Mouse (Mus musculus): ENCODE data around the gene Lmntd1. TPM values are rescaled to one million over a fixed set of nuclear protein-coding genes. Genes with fewer than 3 reads are reported as not detected.

The Lmntd1 gene
- polyA plus RNA-seq, 1 experiment, result not detected

DNA sequence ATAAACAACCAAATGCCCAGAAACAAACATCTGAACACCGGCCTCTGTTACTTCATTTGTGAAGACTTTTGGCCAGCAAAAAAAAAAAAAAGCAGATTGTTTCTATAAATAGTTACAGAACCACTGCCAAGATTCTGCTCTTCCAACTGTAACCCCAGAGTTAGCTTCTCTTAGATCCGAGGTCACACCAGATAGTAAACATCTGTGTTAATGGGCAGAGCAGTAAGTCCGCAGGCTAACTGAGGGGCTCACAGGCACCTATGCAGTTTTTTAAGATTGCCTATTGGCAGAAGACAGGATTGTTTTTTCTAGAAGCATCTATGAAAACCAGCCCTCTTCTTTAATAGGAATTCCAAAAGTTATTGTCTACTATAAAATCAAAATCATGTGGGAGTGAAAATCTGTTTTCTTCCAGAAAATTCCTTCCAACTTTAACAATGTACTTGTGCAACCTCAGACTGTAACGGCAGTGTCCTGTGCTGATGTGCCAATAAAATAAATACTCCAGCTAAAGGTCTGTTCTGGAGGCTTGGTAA, 26.9 kb upstream of the Lmntd1 start:
- H3K4me3 ChIP-seq (ENCODE audit: insufficient read depth, low read length), result no peak overlapping the region
- TF ChIP-seq POLR2A (IDR thresholded peaks at IDR 0.05; ENCODE audit: borderline replicate concordance, low read depth, low read length), result no peak
- TF ChIP-seq CTCF (IDR thresholded peaks at IDR 0.05; ENCODE audit: low read depth, low read length), result no peak
- no peak overlapping the region for H3K27ac ChIP-seq (ENCODE audit: insufficient read depth, low read depth, low read length)
- peaks cover 7% of the 10 kb centered on the region for H3K4me1 ChIP-seq (ENCODE audit: control insufficient read depth, insufficient read depth, low read length)

DNA sequence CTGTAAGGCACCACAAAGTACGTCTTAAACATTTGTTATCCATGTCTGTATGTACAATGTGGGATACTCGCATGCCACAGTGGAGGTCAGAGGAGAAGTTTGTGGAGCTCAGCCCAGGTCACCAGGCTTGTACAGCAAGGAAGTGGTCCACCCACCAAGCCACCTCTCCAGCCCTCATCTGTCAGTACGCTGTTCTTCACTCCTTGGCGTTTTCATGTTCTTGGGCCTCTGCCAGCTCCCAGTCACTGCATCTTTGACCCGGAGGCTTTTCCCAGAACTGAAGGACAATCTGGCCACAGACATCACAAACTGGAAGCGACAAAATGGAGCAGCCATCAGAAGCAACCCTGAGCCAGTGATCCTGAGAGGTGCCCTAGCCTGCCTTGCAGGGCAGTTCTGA, 24.1 kb upstream of the Lmntd1 start:
- no peak overlapping the region for H3K27ac ChIP-seq (ENCODE audit: insufficient read depth, low read depth, low read length)

DNA sequence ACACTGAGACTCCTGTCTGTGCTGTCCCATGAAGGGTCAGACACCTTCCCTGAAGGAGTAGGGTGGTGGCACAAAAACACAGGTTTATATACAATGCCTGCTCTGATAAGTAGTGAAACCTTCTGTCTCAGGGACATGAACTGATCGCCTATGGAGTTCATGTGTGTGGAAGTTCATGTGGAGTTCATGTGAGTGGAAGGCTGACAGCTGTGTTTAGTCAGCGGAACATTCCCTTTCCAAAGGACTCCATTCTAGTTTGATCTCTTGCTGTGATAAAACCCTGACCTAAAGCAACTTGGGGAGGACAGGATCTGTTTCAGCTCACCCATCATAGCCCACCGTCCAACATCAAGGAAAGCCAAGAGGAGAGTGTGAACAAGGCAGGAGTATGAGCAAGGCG, 22.6 kb upstream of the Lmntd1 start:
- TF ChIP-seq POLR2A (IDR thresholded peaks at IDR 0.05; ENCODE audit: borderline replicate concordance, low read depth, low read length), result no peak
- no peak for TF ChIP-seq CTCF (IDR thresholded peaks at IDR 0.05; ENCODE audit: low read depth, low read length)
- peaks cover 7% of the 10 kb centered on the region for H3K4me1 ChIP-seq (ENCODE audit: control insufficient read depth, insufficient read depth, low read length)
- no peak overlapping the region for H3K27ac ChIP-seq (ENCODE audit: insufficient read depth, low read depth, low read length)
- no peak overlapping the region for H3K4me3 ChIP-seq (ENCODE audit: insufficient read depth, low read length)

More for the DNA sequence above, 24.1 kb upstream of the Lmntd1 start:
- peaks cover 7% of the 10 kb centered on the region for H3K4me1 ChIP-seq (ENCODE audit: control insufficient read depth, insufficient read depth, low read length)
- TF ChIP-seq CTCF (IDR thresholded peaks at IDR 0.05; ENCODE audit: low read depth, low read length), result no peak
- no peak for TF ChIP-seq POLR2A (IDR thresholded peaks at IDR 0.05; ENCODE audit: borderline replicate concordance, low read depth, low read length)
- no peak overlapping the region for H3K4me3 ChIP-seq (ENCODE audit: insufficient read depth, low read length)

DNA sequence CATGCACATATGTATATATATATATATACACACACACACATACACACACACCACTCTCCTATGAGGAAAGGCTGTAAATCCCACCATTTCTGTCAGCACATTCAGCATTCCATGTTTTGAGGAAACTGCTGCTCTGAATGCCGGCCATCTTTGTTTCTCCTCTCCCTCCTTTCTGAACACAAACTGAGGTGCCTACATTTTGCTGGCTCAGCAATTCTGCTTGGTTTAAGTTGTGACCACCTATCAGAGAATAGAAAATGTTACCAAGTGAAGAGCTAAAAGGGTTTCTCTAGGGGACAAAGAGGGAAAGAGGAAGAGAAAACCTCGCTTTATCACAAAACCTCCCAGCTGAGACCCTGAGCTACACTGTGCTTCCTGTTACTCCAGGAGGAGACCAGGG, 20.3 kb upstream of the Lmntd1 start:
- TF ChIP-seq CTCF (IDR thresholded peaks at IDR 0.05; ENCODE audit: low read depth, low read length) (no peak), POLR2A (IDR thresholded peaks at IDR 0.05; ENCODE audit: borderline replicate concordance, low read depth, low read length) (no peak)
- Histone ChIP-seq H3K4me1 (ENCODE audit: control insufficient read depth, insufficient read depth, low read length) (no peaks in the 10 kb centered on the region), H3K4me3 (ENCODE audit: insufficient read depth, low read length) (no peak overlapping the region), H3K27ac (ENCODE audit: insufficient read depth, low read depth, low read length) (no peak overlapping the region)

DNA sequence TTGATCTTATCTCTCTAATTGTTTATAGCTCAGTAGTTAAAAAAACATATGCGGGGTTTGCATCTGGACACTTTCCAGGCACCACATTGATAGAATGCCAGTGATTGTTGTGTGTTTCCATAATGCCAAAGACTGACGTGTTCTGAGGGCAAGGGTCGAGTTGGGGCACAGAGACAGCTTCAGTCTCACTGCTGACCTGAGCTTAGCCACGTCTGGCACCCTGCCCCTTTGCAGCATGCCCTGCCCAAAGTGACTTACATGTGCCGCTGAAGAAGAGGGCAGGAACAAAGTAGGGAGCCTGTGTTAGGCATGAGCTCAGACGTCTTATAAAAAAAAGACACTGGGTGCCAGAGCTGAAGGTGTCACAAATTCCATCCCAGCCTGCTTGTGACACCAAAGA, 16.1 kb upstream of the Lmntd1 start:
- Histone ChIP-seq H3K27ac (ENCODE audit: insufficient read depth, low read depth, low read length) (no peak overlapping the region), H3K4me1 (ENCODE audit: control insufficient read depth, insufficient read depth, low read length) (no peaks in the 10 kb centered on the region), H3K4me3 (ENCODE audit: insufficient read depth, low read length) (no peak overlapping the region)
- no peak for TF ChIP-seq CTCF (IDR thresholded peaks at IDR 0.05; ENCODE audit: low read depth, low read length)
- no peak for TF ChIP-seq POLR2A (IDR thresholded peaks at IDR 0.05; ENCODE audit: borderline replicate concordance, low read depth, low read length)

DNA sequence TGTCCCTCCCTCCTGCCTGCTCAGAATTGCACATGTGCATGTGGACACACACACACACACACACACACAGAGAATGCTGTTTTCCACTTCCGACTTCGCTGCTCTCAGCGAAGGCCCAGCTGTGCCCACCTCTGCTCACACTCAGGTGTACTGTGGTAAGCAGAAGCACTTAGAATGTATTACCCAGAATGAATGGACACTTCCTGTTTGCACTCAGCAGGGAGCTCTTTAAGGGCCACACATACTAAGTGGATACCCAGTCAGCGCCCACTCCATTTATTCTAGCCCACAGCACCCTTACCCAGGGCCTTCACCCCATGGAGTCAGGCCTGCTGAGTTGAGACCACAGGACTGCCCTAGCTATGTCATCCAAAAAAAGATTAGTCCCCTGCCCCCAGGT, 9.0 kb upstream of the Lmntd1 start:
- TF ChIP-seq POLR2A (IDR thresholded peaks at IDR 0.05; ENCODE audit: borderline replicate concordance, low read depth, low read length) (no peak), CTCF (IDR thresholded peaks at IDR 0.05; ENCODE audit: low read depth, low read length) (no peak)
- no peaks in the 10 kb centered on the region for H3K4me1 ChIP-seq (ENCODE audit: control insufficient read depth, insufficient read depth, low read length)
- no peak overlapping the region for H3K27ac ChIP-seq (ENCODE audit: insufficient read depth, low read depth, low read length)

DNA sequence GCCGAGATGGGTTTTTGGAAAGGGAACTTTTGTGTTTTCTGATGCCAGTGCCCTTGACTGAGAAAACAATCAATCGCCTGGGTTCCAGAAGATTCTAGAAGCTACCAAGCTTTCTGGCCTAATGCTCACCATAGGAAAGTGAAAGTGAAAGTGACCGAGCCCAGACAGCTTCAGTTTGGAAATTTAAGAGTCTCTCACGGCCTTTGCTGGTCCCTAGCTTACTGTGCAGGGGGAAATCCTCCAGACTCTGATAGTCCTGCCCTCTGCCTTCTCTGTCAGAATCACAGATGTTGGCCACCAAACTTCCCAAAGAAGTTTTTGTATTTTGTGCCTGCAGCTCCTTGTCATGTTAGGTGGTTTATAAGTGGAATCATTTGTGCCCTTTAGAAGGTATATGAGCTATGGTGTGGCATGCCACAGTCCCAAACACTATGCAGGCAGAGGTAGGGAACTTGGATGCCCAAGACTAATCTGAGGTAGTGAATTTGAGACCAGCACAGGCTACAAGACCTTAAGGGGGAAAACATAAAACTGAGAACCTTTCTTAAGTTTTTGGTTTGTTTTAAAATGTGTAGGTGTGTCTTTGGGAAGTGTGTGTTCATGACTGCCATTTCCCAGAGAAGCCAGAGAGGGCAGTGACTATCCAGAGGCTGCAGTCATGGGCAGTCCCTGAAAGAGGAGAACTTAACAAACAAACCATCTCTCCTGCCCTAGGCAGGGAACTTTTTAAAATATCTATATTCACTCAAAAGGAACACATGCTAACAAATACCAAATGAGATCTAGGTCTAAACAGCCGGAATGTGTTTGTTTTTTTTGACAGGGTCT, 2.5 kb upstream of the Lmntd1 start:
- H3K27ac ChIP-seq (ENCODE audit: insufficient read depth, low read depth, low read length), result no peak overlapping the region
- TF ChIP-seq CTCF (IDR thresholded peaks at IDR 0.05; ENCODE audit: low read depth, low read length) (no peak), POLR2A (IDR thresholded peaks at IDR 0.05; ENCODE audit: borderline replicate concordance, low read depth, low read length) (no peak)
- H3K4me3 ChIP-seq (ENCODE audit: insufficient read depth, low read length), result no peak overlapping the region

More for the DNA sequence above, 9.0 kb upstream of the Lmntd1 start:
- H3K4me3 ChIP-seq (ENCODE audit: insufficient read depth, low read length), result no peak overlapping the region

DNA sequence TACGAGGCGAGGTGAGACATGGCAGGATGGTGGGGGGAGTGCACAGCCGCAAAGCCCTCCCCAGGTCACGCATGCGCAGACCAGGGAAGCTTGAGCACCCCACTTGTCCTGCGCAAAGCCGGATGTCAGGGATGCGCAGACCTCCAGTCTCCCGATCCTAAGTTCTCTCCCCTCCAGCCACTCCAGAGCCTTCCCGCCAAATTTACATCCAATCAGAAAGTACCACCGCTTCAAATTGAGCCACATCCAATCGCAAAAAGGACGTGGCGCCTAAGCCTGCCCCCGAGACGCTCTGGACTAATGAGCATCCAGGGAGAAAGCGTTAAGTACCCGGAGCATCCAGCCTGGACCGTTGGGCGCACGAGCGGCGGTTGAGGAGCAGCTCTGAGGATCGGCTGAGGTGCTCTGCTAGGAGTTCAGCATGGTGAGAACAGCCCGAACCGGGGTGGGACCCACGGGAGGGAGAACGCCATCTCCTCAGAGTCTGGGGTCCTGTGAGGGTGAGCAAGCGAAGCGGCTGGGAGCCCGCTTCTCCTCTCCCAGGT, 1.6 kb upstream of the Lmntd1 start, which contains the start of gene Tuba3b:
Gene Tuba3b (plus strand): TSS at position 92 of the 545 bp plus-strand sequence.
- Histone ChIP-seq H3K4me3 (ENCODE audit: insufficient read depth, low read length) (no peak within 1 kb of the TSS), H3K4me1 (ENCODE audit: control insufficient read depth, insufficient read depth, low read length) (no peaks in the 10 kb centered on the region), H3K27ac (ENCODE audit: insufficient read depth, low read depth, low read length) (no peak within 1 kb of the TSS)
- no peak for TF ChIP-seq CTCF (IDR thresholded peaks at IDR 0.05; ENCODE audit: low read depth, low read length)
- no peak for TF ChIP-seq POLR2A (IDR thresholded peaks at IDR 0.05; ENCODE audit: borderline replicate concordance, low read depth, low read length)

More for the DNA sequence above, 2.5 kb upstream of the Lmntd1 start:
- no peaks in the 10 kb centered on the region for H3K4me1 ChIP-seq (ENCODE audit: control insufficient read depth, insufficient read depth, low read length)

DNA sequence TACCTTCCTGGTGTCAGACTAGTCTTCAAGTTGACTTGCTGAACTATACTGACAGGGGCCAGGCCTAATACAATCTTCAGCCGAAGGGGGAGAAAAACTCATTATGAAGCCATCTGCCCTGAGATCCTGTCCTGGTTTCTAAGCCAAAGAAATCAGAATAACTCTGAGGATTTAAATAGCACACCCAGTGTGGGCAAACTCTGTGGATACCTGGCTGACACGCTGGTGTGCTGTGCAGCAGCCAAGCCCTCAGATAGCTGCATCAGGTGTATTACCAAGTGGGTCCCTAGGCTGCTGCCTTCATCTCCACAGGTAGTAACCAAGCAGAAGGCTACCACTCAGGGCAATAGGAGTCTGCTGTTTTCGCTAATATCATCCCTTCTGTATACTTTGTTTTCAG, 1.5 kb downstream of the Lmntd1 start:
- Histone ChIP-seq H3K4me1 (ENCODE audit: control insufficient read depth, insufficient read depth, low read length) (no peaks in the 10 kb centered on the region), H3K27ac (ENCODE audit: insufficient read depth, low read depth, low read length) (no peak overlapping the region), H3K4me3 (ENCODE audit: insufficient read depth, low read length) (no peak overlapping the region)
- TF ChIP-seq POLR2A (IDR thresholded peaks at IDR 0.05; ENCODE audit: borderline replicate concordance, low read depth, low read length), result no peak
- no peak for TF ChIP-seq CTCF (IDR thresholded peaks at IDR 0.05; ENCODE audit: low read depth, low read length)

DNA sequence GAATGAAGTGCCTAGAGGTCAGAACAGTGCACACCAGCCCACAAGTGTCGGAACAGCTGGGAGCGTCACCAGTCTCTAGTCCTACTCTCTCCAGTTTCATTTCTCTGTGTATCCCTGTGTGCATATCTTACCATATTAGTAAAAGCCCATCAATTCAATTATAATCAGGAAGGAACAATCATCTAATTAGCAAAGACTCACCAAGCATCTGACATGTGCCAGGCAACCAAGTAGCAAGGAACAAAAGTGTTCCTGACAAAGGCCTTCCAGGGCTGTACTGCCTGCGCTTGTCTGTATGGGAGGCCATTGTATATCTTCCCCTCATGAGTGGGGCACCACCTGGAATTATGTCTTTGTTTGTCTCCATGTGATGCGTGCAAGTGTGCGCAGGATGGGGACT, 3.2 kb downstream of the Lmntd1 start:
- Histone ChIP-seq H3K27ac (ENCODE audit: insufficient read depth, low read depth, low read length) (no peak overlapping the region), H3K4me3 (ENCODE audit: insufficient read depth, low read length) (no peak overlapping the region), H3K4me1 (ENCODE audit: control insufficient read depth, insufficient read depth, low read length) (no peaks in the 10 kb centered on the region)
- TF ChIP-seq POLR2A (IDR thresholded peaks at IDR 0.05; ENCODE audit: borderline replicate concordance, low read depth, low read length) (no peak), CTCF (IDR thresholded peaks at IDR 0.05; ENCODE audit: low read depth, low read length) (no peak)
